Mouse (Mus musculus) thymus, adult 2 months (tissue): ENCODE results near the gene Lima1.

Source experiments
- CTCF ChIP-seq: fragments of 200-500 bp; IDR thresholded peaks from 2 replicates; pipeline ENCODE4 v1.5.1; 2012; ENCODE audit warnings: mild to moderate bottlenecking, control low read depth, low read length, moderate library complexity, borderline replicate concordance; ENCODE audit not compliant: control insufficient read depth, poor library complexity, insufficient read depth; ENCODE audit errors: extremely low read depth
- POLR2A ChIP-seq: fragments of 200-500 bp; IDR thresholded peaks from 2 replicates; pipeline ENCODE4 v1.6.1; 2012; ENCODE audit warnings: mild to moderate bottlenecking, low read length, control low read depth, moderate library complexity; ENCODE audit not compliant: control insufficient read depth, poor library complexity, insufficient read depth; ENCODE audit errors: extremely low read depth

GRCm38 (mm10) chr15:99852606-99853237 is 22.5 kb downstream of the Lima1 start:
- no peak for TF ChIP-seq POLR2A
- TF ChIP-seq CTCF = no peak
